Mouse (Mus musculus): Measurements from ENCODE around the gene Cul3. TPM values are rescaled to one million over a fixed set of nuclear protein-coding genes. Genes with fewer than 3 reads are reported as not detected.

Gene Cul3
- polyA plus RNA-seq, 1 experiment from 2014 or later, result 49.6 TPM

DNA sequence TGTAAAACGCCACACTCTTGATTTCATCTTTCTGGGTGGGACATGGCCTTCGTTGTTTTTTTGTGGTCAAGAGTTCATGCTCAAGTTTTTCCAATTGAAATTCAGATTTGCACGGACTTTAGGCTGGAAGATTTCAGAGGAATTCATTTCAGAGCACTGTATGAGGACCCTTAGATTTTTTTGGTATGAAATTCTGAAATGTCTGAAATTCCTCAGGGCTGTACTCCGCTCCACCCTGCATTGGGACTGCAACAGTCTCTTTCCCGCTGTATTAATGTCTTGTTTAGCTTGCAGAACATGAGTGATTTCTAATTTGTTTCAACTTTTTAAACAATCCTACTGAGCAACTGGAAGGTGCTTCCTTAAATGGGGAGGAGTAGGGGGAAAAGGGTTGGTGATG, 90.0 kb downstream of the Cul3 start:
- Histone ChIP-seq H3K9ac (ENCODE audit: low read length) (no peak overlapping the region), H3K27me3 (ENCODE audit: control insufficient read depth, insufficient read depth, low read length) (no peaks in the 10 kb centered on the region), H3K4me2 (ENCODE audit: low read depth) (no peak overlapping the region), H3K9me3 (ENCODE audit: control insufficient read depth, low read length) (no peaks in the 10 kb centered on the region), H3K4me1 (ENCODE audit: control insufficient read depth, insufficient read depth, low read length) (no peaks in the 10 kb centered on the region), H3K4me3 (ENCODE audit: low read depth, low read length) (no peak overlapping the region), H3K27ac (ENCODE audit: low read depth, low read length) (no peak overlapping the region), H3K36me3 (ENCODE audit: control insufficient read depth, insufficient read depth, low read length) (no peaks in the 10 kb centered on the region)
- no peak for DNase-seq (ENCODE audit: low spot score)
- WGBS, result 91% methylated on average over 5 of the region's 5 CpGs
- no peak for ATAC-seq (ENCODE audit: insufficient read depth, low FRiP score, low TSS enrichment)

DNA sequence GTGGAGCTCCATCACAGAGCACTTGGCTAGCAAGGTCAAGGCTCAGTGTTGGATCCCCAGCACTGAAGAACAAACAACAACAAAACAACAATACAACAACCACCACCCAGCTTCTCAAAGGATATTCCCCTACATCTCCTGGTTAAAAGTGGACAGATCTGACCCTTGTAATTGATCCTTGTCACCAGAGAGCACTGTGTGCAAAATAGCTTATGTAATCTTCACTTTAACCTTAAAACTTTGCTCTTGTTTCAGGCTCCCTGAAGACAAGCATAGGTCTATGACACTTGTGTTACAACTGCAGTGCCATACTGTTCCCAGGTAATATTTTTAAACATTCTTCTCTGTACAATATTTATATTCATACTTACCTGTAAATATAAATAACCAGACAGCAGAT, 93.1 kb downstream of the Cul3 start:
- no peak overlapping the region for H3K4me2 ChIP-seq (ENCODE audit: low read depth)
- no peak for ATAC-seq (ENCODE audit: insufficient read depth, low FRiP score, low TSS enrichment)
- DNase-seq (ENCODE audit: low spot score), result no peak
- H3K4me3 ChIP-seq (ENCODE audit: low read depth, low read length), result no peak overlapping the region
- no peaks in the 10 kb centered on the region for H3K27me3 ChIP-seq (ENCODE audit: control insufficient read depth, insufficient read depth, low read length)
- H3K4me1 ChIP-seq (ENCODE audit: control insufficient read depth, insufficient read depth, low read length), result no peaks in the 10 kb centered on the region
- no peak overlapping the region for H3K27ac ChIP-seq (ENCODE audit: low read depth, low read length)
- no peaks in the 10 kb centered on the region for H3K36me3 ChIP-seq (ENCODE audit: control insufficient read depth, insufficient read depth, low read length)
- no peak overlapping the region for H3K9ac ChIP-seq (ENCODE audit: low read length)
- no peaks in the 10 kb centered on the region for H3K9me3 ChIP-seq (ENCODE audit: control insufficient read depth, low read length)

DNA sequence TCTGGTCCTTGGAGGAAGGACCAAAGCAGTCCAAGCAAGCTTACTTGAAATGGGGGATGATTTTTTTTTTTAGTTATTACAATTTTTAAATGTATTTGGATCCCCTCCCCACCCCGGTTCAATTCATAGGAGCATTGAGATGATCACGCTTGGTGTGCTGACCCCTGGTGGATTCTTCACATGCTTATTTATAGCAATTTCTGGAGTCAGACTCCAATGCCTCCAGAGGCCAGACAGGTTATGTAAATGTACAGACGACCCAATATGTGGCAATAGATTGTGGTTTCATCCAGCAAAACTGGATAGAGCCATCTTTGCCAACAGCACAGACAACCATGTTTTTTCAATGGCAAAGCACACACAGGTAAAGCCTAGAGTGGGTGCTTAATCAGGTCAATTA, 96.2 kb downstream of the Cul3 start:
- Histone ChIP-seq H3K27ac (ENCODE audit: low read depth, low read length) (no peak overlapping the region), H3K4me2 (ENCODE audit: low read depth) (no peak overlapping the region), H3K36me3 (ENCODE audit: control insufficient read depth, insufficient read depth, low read length) (no peaks in the 10 kb centered on the region), H3K9me3 (ENCODE audit: control insufficient read depth, low read length) (no peaks in the 10 kb centered on the region), H3K4me3 (ENCODE audit: low read depth, low read length) (no peak overlapping the region), H3K27me3 (ENCODE audit: control insufficient read depth, insufficient read depth, low read length) (no peaks in the 10 kb centered on the region), H3K9ac (ENCODE audit: low read length) (no peak overlapping the region), H3K4me1 (ENCODE audit: control insufficient read depth, insufficient read depth, low read length) (no peaks in the 10 kb centered on the region)
- 71% methylated on average over 3 of the region's 3 CpGs for WGBS
- no peak for DNase-seq (ENCODE audit: low spot score)
- no peak for ATAC-seq (ENCODE audit: insufficient read depth, low FRiP score, low TSS enrichment)

- Histone ChIP-seq H3K9me3 (ENCODE audit: control insufficient read depth, low read length) (no peaks in the 10 kb centered on the region), H3K4me3 (ENCODE audit: low read depth, low read length) (no peak overlapping the region), H3K4me1 (ENCODE audit: control insufficient read depth, insufficient read depth, low read length) (no peaks in the 10 kb centered on the region), H3K9ac (ENCODE audit: low read length) (no peak overlapping the region), H3K27me3 (ENCODE audit: control insufficient read depth, insufficient read depth, low read length) (no peaks in the 10 kb centered on the region), H3K36me3 (ENCODE audit: control insufficient read depth, insufficient read depth, low read length) (no peaks in the 10 kb centered on the region), H3K27ac (ENCODE audit: low read depth, low read length) (no peak overlapping the region), H3K4me2 (ENCODE audit: low read depth) (no peak overlapping the region)
- 94% methylated on average over 6 of the region's 6 CpGs for WGBS
- no peak for DNase-seq (ENCODE audit: low spot score)
- no peak for ATAC-seq (ENCODE audit: insufficient read depth, low FRiP score, low TSS enrichment)
Measured at GRCm38 (mm10) chr1:80241579-80241978, 98.7 kb downstream of the Cul3 start.

- Histone ChIP-seq H3K4me2 (ENCODE audit: low read depth) (no peak overlapping the region), H3K27me3 (ENCODE audit: control insufficient read depth, insufficient read depth, low read length) (no peaks in the 10 kb centered on the region), H3K27ac (ENCODE audit: low read depth, low read length) (no peak overlapping the region), H3K4me1 (ENCODE audit: control insufficient read depth, insufficient read depth, low read length) (no peaks in the 10 kb centered on the region), H3K36me3 (ENCODE audit: control insufficient read depth, insufficient read depth, low read length) (no peaks in the 10 kb centered on the region), H3K9me3 (ENCODE audit: control insufficient read depth, low read length) (no peaks in the 10 kb centered on the region), H3K4me3 (ENCODE audit: low read depth, low read length) (no peak overlapping the region), H3K9ac (ENCODE audit: low read length) (no peak overlapping the region)
- DNase-seq (ENCODE audit: low spot score), result peak; percentile 28
- peak; percentile 20; the same call in 1 of the 2 replicates for ATAC-seq (ENCODE audit: insufficient read depth, low FRiP score, low TSS enrichment)
- 38% methylated on average over 12 of the region's 12 CpGs for WGBS
Measured at GRCm38 (mm10) chr1:80240017-80240660, 100.1 kb downstream of the Cul3 start.

GRCm38 (mm10) chr1:80239481-80239880, 100.8 kb downstream of the Cul3 start:
- ATAC-seq (ENCODE audit: insufficient read depth, low FRiP score, low TSS enrichment) (no peak), DNase-seq (ENCODE audit: low spot score) (no peak)
- 79% methylated on average over 11 of the region's 11 CpGs for WGBS
- no peaks in the 10 kb centered on the region for H3K9me3 ChIP-seq (ENCODE audit: control insufficient read depth, low read length)
- no peaks in the 10 kb centered on the region for H3K36me3 ChIP-seq (ENCODE audit: control insufficient read depth, insufficient read depth, low read length)
- H3K4me1 ChIP-seq (ENCODE audit: control insufficient read depth, insufficient read depth, low read length), result no peaks in the 10 kb centered on the region
- H3K27ac ChIP-seq (ENCODE audit: low read depth, low read length), result no peak overlapping the region
- no peak overlapping the region for H3K4me2 ChIP-seq (ENCODE audit: low read depth)
- H3K9ac ChIP-seq (ENCODE audit: low read length), result no peak overlapping the region
- H3K4me3 ChIP-seq (ENCODE audit: low read depth, low read length), result no peak overlapping the region
- no peaks in the 10 kb centered on the region for H3K27me3 ChIP-seq (ENCODE audit: control insufficient read depth, insufficient read depth, low read length)

GRCm38 (mm10) chr1:80236951-80237702, 103.2 kb downstream of the Cul3 start:
- WGBS, result 53% methylated on average over 11 of the region's 11 CpGs
- DNase-seq (ENCODE audit: low spot score) (no peak), ATAC-seq (ENCODE audit: insufficient read depth, low FRiP score, low TSS enrichment) (0 out of 2 replicates have a peak, but pooled peaks have one; percentile 45)

GRCm38 (mm10) chr1:80236126-80236525, 104.2 kb downstream of the Cul3 start:
- Histone ChIP-seq H3K4me3 (ENCODE audit: low read depth, low read length) (no peak overlapping the region), H3K9ac (ENCODE audit: low read length) (no peak overlapping the region), H3K27ac (ENCODE audit: low read depth, low read length) (no peak overlapping the region), H3K4me1 (ENCODE audit: control insufficient read depth, insufficient read depth, low read length) (no peaks in the 10 kb centered on the region), H3K36me3 (ENCODE audit: control insufficient read depth, insufficient read depth, low read length) (no peaks in the 10 kb centered on the region), H3K9me3 (ENCODE audit: control insufficient read depth, low read length) (no peaks in the 10 kb centered on the region), H3K27me3 (ENCODE audit: control insufficient read depth, insufficient read depth, low read length) (no peaks in the 10 kb centered on the region), H3K4me2 (ENCODE audit: low read depth) (no peak overlapping the region)
- 11% methylated on average over 1 of the region's 1 CpGs for WGBS
- ATAC-seq (ENCODE audit: insufficient read depth, low FRiP score, low TSS enrichment), result no peak
- DNase-seq (ENCODE audit: low spot score), result no peak

More at GRCm38 (mm10) chr1:80236951-80237702, 103.2 kb downstream of the Cul3 start:
- Histone ChIP-seq H3K4me3 (ENCODE audit: low read depth, low read length) (no peak overlapping the region), H3K9ac (ENCODE audit: low read length) (no peak overlapping the region), H3K36me3 (ENCODE audit: control insufficient read depth, insufficient read depth, low read length) (no peaks in the 10 kb centered on the region), H3K9me3 (ENCODE audit: control insufficient read depth, low read length) (no peaks in the 10 kb centered on the region), H3K27me3 (ENCODE audit: control insufficient read depth, insufficient read depth, low read length) (no peaks in the 10 kb centered on the region), H3K27ac (ENCODE audit: low read depth, low read length) (no peak overlapping the region), H3K4me1 (ENCODE audit: control insufficient read depth, insufficient read depth, low read length) (no peaks in the 10 kb centered on the region), H3K4me2 (ENCODE audit: low read depth) (no peak overlapping the region)

GRCm38 (mm10) chr1:80230612-80231011, 109.7 kb downstream of the Cul3 start:
- ATAC-seq (ENCODE audit: insufficient read depth, low FRiP score, low TSS enrichment) (no peak), DNase-seq (ENCODE audit: low spot score) (no peak)
- Histone ChIP-seq H3K27me3 (ENCODE audit: control insufficient read depth, insufficient read depth, low read length) (no peaks in the 10 kb centered on the region), H3K36me3 (ENCODE audit: control insufficient read depth, insufficient read depth, low read length) (no peaks in the 10 kb centered on the region), H3K9ac (ENCODE audit: low read length) (no peak overlapping the region), H3K4me2 (ENCODE audit: low read depth) (no peak overlapping the region), H3K4me3 (ENCODE audit: low read depth, low read length) (no peak overlapping the region), H3K27ac (ENCODE audit: low read depth, low read length) (no peak overlapping the region), H3K9me3 (ENCODE audit: control insufficient read depth, low read length) (no peaks in the 10 kb centered on the region), H3K4me1 (ENCODE audit: control insufficient read depth, insufficient read depth, low read length) (no peaks in the 10 kb centered on the region)
- 78% methylated on average over 1 of the region's 1 CpGs for WGBS
